Mouse (Mus musculus): ENCODE results near the gene Gnb1l. TPM values are rescaled to one million over a fixed set of nuclear protein-coding genes. Genes with fewer than 3 reads are reported as not detected.

Gnb1l gene
- polyA plus RNA-seq (2014; fragmentation: Illumina TruSeq; extraction: RNeasy Lipid Tissue Mini Kit (QIAGEN cat#74804); ENCODE audit: low read depth, low replicate concordance) = not detected

DNA sequence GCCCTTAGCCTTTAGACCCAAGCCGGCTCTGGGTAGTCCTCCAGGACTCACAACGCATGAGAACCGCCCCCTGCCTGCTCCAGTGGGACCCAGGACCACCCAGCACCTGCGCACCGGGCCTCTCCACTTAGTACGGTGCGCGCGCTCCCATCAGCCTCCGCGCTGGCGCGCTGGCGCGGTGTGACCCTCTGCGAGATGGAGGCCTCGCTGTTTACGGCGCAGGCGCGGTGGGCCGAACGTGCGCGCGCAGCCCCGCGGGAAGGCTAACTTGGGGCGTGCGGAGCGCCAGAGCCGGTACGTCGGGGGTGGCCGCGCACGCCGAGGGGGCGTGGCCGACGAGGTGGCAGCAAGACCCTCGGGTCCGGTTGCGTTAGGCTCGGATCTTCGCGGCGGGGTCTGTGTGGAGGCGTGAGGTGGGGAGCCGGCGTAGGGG, at the start of gene Gnb1l, which contains the start of gene Rtl10:
Gene Gnb1l (plus strand): TSS at position 156 of the 433 bp plus-strand sequence.
Gene Rtl10 (plus strand): TSS at position 344 of the 433 bp plus-strand sequence.

DNA sequence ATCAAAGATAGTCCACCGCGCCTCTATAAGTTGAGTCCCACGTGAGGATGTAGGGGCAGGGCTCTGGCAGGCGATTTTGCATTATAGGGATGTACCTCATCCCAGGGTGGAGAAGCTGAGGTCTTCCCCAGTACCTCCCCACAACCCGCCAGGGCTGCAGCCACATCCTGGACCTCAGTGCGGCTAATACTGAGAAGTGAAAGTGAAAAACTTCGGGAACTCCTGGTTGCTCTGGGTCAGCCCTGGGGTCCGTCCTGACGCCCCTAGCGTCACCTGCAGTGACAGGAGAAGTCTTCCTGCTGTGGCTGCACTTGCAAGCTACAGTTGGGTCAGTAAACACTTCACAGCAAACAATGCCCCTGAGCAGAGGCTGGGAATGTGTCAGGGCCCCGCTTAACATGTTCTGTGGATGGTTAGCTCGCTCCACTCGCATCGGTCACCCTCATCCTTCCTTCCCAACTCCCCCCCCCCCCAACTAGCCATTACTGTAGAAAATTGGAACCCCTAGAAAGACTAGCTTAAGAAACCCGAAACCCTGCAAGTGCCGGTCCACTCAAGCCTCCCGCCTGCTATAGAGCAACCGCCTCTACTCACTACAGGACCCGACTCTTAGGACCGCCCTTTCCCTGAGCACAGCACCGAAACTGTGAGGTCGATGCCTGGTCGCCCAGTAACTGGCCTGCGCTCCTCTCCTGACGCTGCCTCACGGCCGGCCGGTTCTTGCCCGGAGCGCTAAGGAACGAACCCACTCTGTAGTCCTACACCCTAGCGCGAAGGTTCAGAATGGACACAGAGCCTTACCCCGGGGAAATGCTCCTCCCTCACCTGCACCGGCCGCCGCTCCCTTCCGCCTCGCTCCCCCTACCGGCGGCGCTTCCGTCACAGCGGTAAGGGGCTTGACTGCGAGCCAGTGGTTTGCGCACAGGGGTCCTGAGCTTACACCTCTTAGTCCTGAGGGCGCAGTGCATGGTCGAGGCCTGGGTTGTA, 91.6 kb downstream of the Gnb1l start, which contains the start of gene Tbx1:
Gene Tbx1 (minus strand): TSS at position 868 of the 987 bp plus-strand sequence.

Other genes with a start within 250 kb of the Gnb1l start
- gene Ranbp1, start 250.0 kb upstream of the Gnb1l start, polyA plus RNA-seq (2014; fragmentation: Illumina TruSeq; extraction: RNeasy Lipid Tissue Mini Kit (QIAGEN cat#74804); ENCODE audit: low read depth, low replicate concordance) = 91.6 TPM
- not detected for gene Gm49776, start 240.4 kb upstream of the Gnb1l start, polyA plus RNA-seq (2014; fragmentation: Illumina TruSeq; extraction: RNeasy Lipid Tissue Mini Kit (QIAGEN cat#74804); ENCODE audit: low read depth, low replicate concordance)
- 32.4 TPM for gene Dgcr8, start 209.5 kb upstream of the Gnb1l start, polyA plus RNA-seq (2014; fragmentation: Illumina TruSeq; extraction: RNeasy Lipid Tissue Mini Kit (QIAGEN cat#74804); ENCODE audit: low read depth, low replicate concordance)
- gene Tango2, start 150.6 kb upstream of the Gnb1l start, polyA plus RNA-seq (2014; fragmentation: Illumina TruSeq; extraction: RNeasy Lipid Tissue Mini Kit (QIAGEN cat#74804); ENCODE audit: low read depth, low replicate concordance) = 11.3 TPM
- gene Arvcf, start 150.5 kb upstream of the Gnb1l start, polyA plus RNA-seq (2014; fragmentation: Illumina TruSeq; extraction: RNeasy Lipid Tissue Mini Kit (QIAGEN cat#74804); ENCODE audit: low read depth, low replicate concordance) = 0.28 TPM
- gene Txnrd2, start 72.3 kb upstream of the Gnb1l start, polyA plus RNA-seq (2014; fragmentation: Illumina TruSeq; extraction: RNeasy Lipid Tissue Mini Kit (QIAGEN cat#74804); ENCODE audit: low read depth, low replicate concordance) = 0.88 TPM
- 6.7 TPM for gene Comt, start 71.9 kb upstream of the Gnb1l start, polyA plus RNA-seq (2014; fragmentation: Illumina TruSeq; extraction: RNeasy Lipid Tissue Mini Kit (QIAGEN cat#74804); ENCODE audit: low read depth, low replicate concordance)
- gene Rtl10, start 188 bp downstream of the Gnb1l start, polyA plus RNA-seq (2014; fragmentation: Illumina TruSeq; extraction: RNeasy Lipid Tissue Mini Kit (QIAGEN cat#74804); ENCODE audit: low read depth, low replicate concordance) = not detected
- 0.35 TPM for gene Tbx1, start 92.0 kb downstream of the Gnb1l start, polyA plus RNA-seq (2014; fragmentation: Illumina TruSeq; extraction: RNeasy Lipid Tissue Mini Kit (QIAGEN cat#74804); ENCODE audit: low read depth, low replicate concordance)
- not detected for gene Gp1bb, start 123.7 kb downstream of the Gnb1l start, polyA plus RNA-seq (2014; fragmentation: Illumina TruSeq; extraction: RNeasy Lipid Tissue Mini Kit (QIAGEN cat#74804); ENCODE audit: low read depth, low replicate concordance)
- 2.0 TPM for gene Gm49601, start 127.7 kb downstream of the Gnb1l start, polyA plus RNA-seq (2014; fragmentation: Illumina TruSeq; extraction: RNeasy Lipid Tissue Mini Kit (QIAGEN cat#74804); ENCODE audit: low read depth, low replicate concordance)
- 1.5 TPM for gene Sept5, start 131.2 kb downstream of the Gnb1l start, polyA plus RNA-seq (2014; fragmentation: Illumina TruSeq; extraction: RNeasy Lipid Tissue Mini Kit (QIAGEN cat#74804); ENCODE audit: low read depth, low replicate concordance)